Mouse (Mus musculus): ENCODE results near the gene Ccdc170. TPM values are rescaled to one million over a fixed set of nuclear protein-coding genes. Genes with fewer than 3 reads are reported as not detected.

Gene Ccdc170
- 0.14 and 0.20 TPM in 2 replicates for polyA plus RNA-seq (2012; rRNA removed)

GRCm38 (mm10) chr10:4482355-4482754 is at the start of gene Ccdc170:
Ccdc170 (plus strand) TSS chr10:4482502.

GRCm38 (mm10) chr10:4611386-4612155 is 129.3 kb downstream of the Ccdc170 start, which contains the start of gene Esr1:
Esr1 (plus strand) TSS chr10:4611593.

Other genes with a start within 250 kb of the Ccdc170 start
- gene Akap12, start 216.1 kb upstream of the Ccdc170 start, polyA plus RNA-seq (2012; rRNA removed), result 44.5 and 78.0 TPM in 2 replicates
- gene Zbtb2, start 94.4 kb upstream of the Ccdc170 start, polyA plus RNA-seq (2012; rRNA removed), result 12.4 and 16.5 TPM in 2 replicates
- gene Rmnd1, start 50.1 kb upstream of the Ccdc170 start, polyA plus RNA-seq (2012; rRNA removed), result 46.2 and 57.8 TPM in 2 replicates
- gene Armt1, start 50.0 kb upstream of the Ccdc170 start, polyA plus RNA-seq (2012; rRNA removed), result 20.4 and 27.0 TPM in 2 replicates
- gene Esr1, start 129.1 kb downstream of the Ccdc170 start, polyA plus RNA-seq (2012; rRNA removed), result 0.02 and 0.15 TPM in 2 replicates

All from central nervous system, embryonic 11.5 days (tissue).